Mouse (Mus musculus) E14TG2a.4 (cell line): Measurements from ENCODE around the gene Fli1.

Source experiments
- CTCF ChIP-seq: conservative IDR thresholded peaks from 2 replicates; pipeline ENCODE4 v1.5.1; 2014; ENCODE audit warnings: low read length
- NANOG ChIP-seq: IDR thresholded peaks from 2 replicates; pipeline ENCODE4 v1.6.1; 2014; ENCODE audit warnings: borderline replicate concordance, low read length, mixed read lengths
- POU5F1 ChIP-seq: IDR thresholded peaks from 2 replicates; pipeline ENCODE4 v1.6.1; 2014; ENCODE audit warnings: low read length, borderline replicate concordance

DNA sequence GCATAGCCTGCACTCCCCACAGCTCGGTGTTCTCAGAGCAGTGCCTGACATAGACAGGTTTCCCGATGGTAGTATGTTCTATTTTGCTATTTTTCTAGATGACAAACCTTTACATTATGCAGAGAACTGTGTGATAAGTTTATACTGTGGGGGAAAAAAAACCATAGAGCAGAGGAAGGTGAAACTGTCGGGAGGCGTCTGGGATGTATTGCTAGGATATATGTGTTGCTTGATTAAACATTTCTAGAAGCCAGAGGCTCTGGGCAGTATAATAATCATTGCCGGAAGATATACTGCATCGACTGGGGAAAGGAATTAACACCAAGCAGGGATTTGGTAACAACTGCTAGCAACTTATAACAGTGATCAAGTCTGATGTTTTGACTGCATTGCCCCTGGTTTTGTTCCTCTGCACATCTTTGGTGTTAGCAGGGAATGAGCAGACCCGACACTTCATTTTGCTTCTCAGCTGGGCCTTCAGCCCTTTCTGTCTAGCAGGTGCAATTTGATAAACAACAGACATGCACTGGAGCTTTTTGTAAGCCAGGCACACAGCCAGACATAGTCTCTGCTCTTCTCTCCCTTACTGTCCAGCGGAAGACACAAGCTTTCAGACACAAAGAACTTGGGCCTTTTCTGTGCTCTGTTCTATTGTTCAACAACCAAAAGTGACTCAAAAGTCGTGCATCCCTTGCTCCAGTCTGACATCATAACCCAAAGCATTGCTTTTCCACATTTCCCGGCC lies 129.7 kb downstream of the Fli1 start:
- TF ChIP-seq CTCF (no peak), NANOG (no peak), POU5F1 (no peak)
